Mouse (Mus musculus) heart, adult 2 months (tissue): ENCODE measurements around the gene Ttc9c. TPM values are rescaled to one million over a fixed set of nuclear protein-coding genes. Genes with fewer than 3 reads are reported as not detected.
A peak's percentile ranks its signal among the peaks of the same experiment; 100 is the strongest.

Experiments
- DNase-seq, 2 experiments: peaks; one replicate each; pipeline ENCODE4 v3.0.0; 2021
- H3K27ac ChIP-seq: fragments of 200-600 bp; 2 replicates; pipeline ENCODE4 v1.8.1; 2022
- H3K27me3 ChIP-seq: fragments of 200-500 bp; 2 replicates; pipeline ENCODE4 v1.6.1; 2012; ENCODE audit warnings: mild to moderate bottlenecking, low read length, inconsistent platforms, mixed read lengths; ENCODE audit not compliant: control insufficient read depth, insufficient read depth
- H3K36me3 ChIP-seq: fragments of 200-500 bp; 2 replicates; pipeline ENCODE4 v1.6.1; 2012; ENCODE audit warnings: low read length, inconsistent platforms; ENCODE audit not compliant: control insufficient read depth, insufficient read depth
- H3K4me1 ChIP-seq: fragments of 200-500 bp; 2 replicates; pipeline ENCODE4 v1.6.1; 2011; ENCODE audit warnings: low read length; ENCODE audit not compliant: control insufficient read depth, insufficient read depth
- H3K4me3 ChIP-seq: fragments of 200-600 bp; 2 replicates; pipeline ENCODE4 v1.8.1; 2022
- H3K79me2 ChIP-seq: fragments of 200-500 bp; replicated peaks from 2 replicates; pipeline ENCODE4 v1.6.1; 2012; ENCODE audit warnings: mild to moderate bottlenecking, inconsistent platforms, low read length, moderate library complexity, mixed read lengths; ENCODE audit not compliant: control insufficient read depth, insufficient read depth
- H3K9ac ChIP-seq: fragments of 200-500 bp; 2 replicates; pipeline ENCODE4 v1.6.1; 2012; ENCODE audit warnings: low read depth, mild to moderate bottlenecking, control low read depth, inconsistent platforms, low read length, mixed read lengths
- CTCF ChIP-seq: fragments of 200-600 bp; IDR thresholded peaks from 2 replicates; pipeline ENCODE4 v1.8.1; 2022; ENCODE audit warnings: antibody characterized with exemption, mild to moderate bottlenecking, moderate library complexity
- EP300 ChIP-seq: fragments of 200-500 bp; IDR thresholded peaks from 2 replicates; pipeline ENCODE4 v1.6.1; 2011; ENCODE audit warnings: low read depth, low read length, control low read depth; ENCODE audit not compliant: insufficient read depth
- POLR2A ChIP-seq: fragments of 200-500 bp; IDR thresholded peaks from 2 replicates; pipeline ENCODE4 v1.6.1; 2011; ENCODE audit warnings: mild to moderate bottlenecking, low read depth, low read length, control low read depth; ENCODE audit not compliant: insufficient read depth
- WGBS: fragments of 180-500 bp; shearing (Covaris S2); methylation state at CpG from one replicate; pipeline ENCODE4 v1.1.7; 2018; 5-methylcytosine and 5-hydroxymethylcytosine counted together
- intact Hi-C: fragments of 180-260 bp; cut with DNase I; formaldehyde crosslinking; loops from one replicate; pipeline ENCODE4 v1.15.1; 2025
- long read RNA-seq: library from polyadenylated mRNA; stranded (forward); transcript quantifications from one replicate; pipeline ENCODE4 v2.0.0, GENCODE M21; 2021
- polyA plus RNA-seq: library from polyadenylated mRNA; depleted of rRNA; stranded (reverse); fragments of >200 nt; gene quantifications from 2 replicates; pipeline ENCODE4 v1.2.3, GENCODE M21; 2012; rRNA removed
- total RNA-seq, 2 experiments: library from RNA; stranded (reverse); gene quantifications; 2 replicates each; pipeline ENCODE4 v1.2.3; 2021

The Ttc9c gene
- total RNA-seq (10 to 100 TPM; 14.1 TPM), polyA plus RNA-seq (9.5 and 17.8 TPM in 2 replicates)
- long read RNA-seq, transcript Ttc9c-201 (3 exons, 1,585 nt): major isoform, 9 of 18 reads
- long read RNA-seq, partial matches to known transcripts: 1 of 18 reads
- long read RNA-seq, other reads (novel, unspliced or antisense): 3 of 18 reads

GRCm38 (mm10) chr19:8818801-8819595 is at the start of gene Ttc9c:
Gene Ttc9c, minus strand, starts transcription at chr19:8819333.
- H3K9ac ChIP-seq: peak within 1 kb of the TSS; percentile 93
- no peaks in the 10 kb centered on the region for H3K27me3 ChIP-seq
- intact Hi-C loops: loop anchor here (2.0 to 5.0 kb wide), 5 partner anchors 16 to 97 kb away; partner anchors contain the start of genes 1700092M07Rik, Nxf1, Slc3a2 and Stx5a
- peaks cover 1% of the 10 kb centered on the region; the same call in 1 of the 2 replicates for H3K79me2 ChIP-seq
- H3K36me3 ChIP-seq: peaks cover 20% of the 10 kb centered on the region
- peak; percentile 91 to 98 for DNase-seq
- peak within 1 kb of the TSS; percentile 86 for H3K4me3 ChIP-seq
- peaks cover 7% of the 10 kb centered on the region for H3K4me1 ChIP-seq
- peak within 1 kb of the TSS; percentile 97 for H3K27ac ChIP-seq
- under 1% methylated on average over 33 of the region's 33 CpGs for WGBS
- TF ChIP-seq CTCF (no peak), POLR2A (peak; percentile 82), EP300 (peak; percentile 79)

GRCm38 (mm10) chr19:8864265-8864664 is 45.1 kb upstream of the Ttc9c start:
- intact Hi-C loops: no loop called here
- no peak overlapping the region for H3K27ac ChIP-seq
- H3K4me1 ChIP-seq: no peaks in the 10 kb centered on the region
- H3K79me2 ChIP-seq: no peaks in the 10 kb centered on the region
- H3K4me3 ChIP-seq: no peak overlapping the region
- H3K9ac ChIP-seq: no peak overlapping the region
- no peaks in the 10 kb centered on the region for H3K36me3 ChIP-seq
- TF ChIP-seq EP300 (no peak), POLR2A (no peak), CTCF (no peak)
- no peak for DNase-seq
- 69% methylated on average over 6 of the region's 6 CpGs for WGBS
- 0 out of 2 replicates have a peak, but pooled peaks cover 2% of the 10 kb centered on the region for H3K27me3 ChIP-seq

GRCm38 (mm10) chr19:8859018-8859417 is 39.9 kb upstream of the Ttc9c start:
- no peak overlapping the region for H3K4me3 ChIP-seq
- intact Hi-C loops: loop anchor here (2.0 kb wide), 1 partner anchor 252 kb away; no protein-coding TSS in a partner anchor
- no peaks in the 10 kb centered on the region for H3K36me3 ChIP-seq
- 0 out of 2 replicates have a peak, but pooled peaks cover 2% of the 10 kb centered on the region for H3K27me3 ChIP-seq
- H3K4me1 ChIP-seq: no peaks in the 10 kb centered on the region
- no peak for DNase-seq
- H3K9ac ChIP-seq: no peak overlapping the region
- TF ChIP-seq CTCF: peak; percentile 63
- no peak for TF ChIP-seq POLR2A
- TF ChIP-seq EP300: no peak
- no peaks in the 10 kb centered on the region for H3K79me2 ChIP-seq
- WGBS: 29% methylated on average over 1 of the region's 1 CpGs
- H3K27ac ChIP-seq: no peak overlapping the region

- DNase-seq: no peak
- Histone ChIP-seq H3K79me2 (no peaks in the 10 kb centered on the region), H3K27me3 (0 out of 2 replicates have a peak, but pooled peaks cover 2% of the 10 kb centered on the region), H3K36me3 (no peaks in the 10 kb centered on the region), H3K4me1 (no peaks in the 10 kb centered on the region), H3K27ac (no peak overlapping the region), H3K4me3 (no peak overlapping the region), H3K9ac (no peak overlapping the region)
- intact Hi-C loops: loop anchor here (2.0 kb wide), 1 partner anchor 253 kb away; no protein-coding TSS in a partner anchor
- TF ChIP-seq EP300 (no peak), POLR2A (no peak), CTCF (peak; percentile 83)
- WGBS: 36% methylated on average over 4 of the region's 4 CpGs
Measured at GRCm38 (mm10) chr19:8857689-8858088, 38.6 kb upstream of the Ttc9c start.

- 78% methylated on average over 3 of the region's 3 CpGs for WGBS
- intact Hi-C loops: no loop called here
- no peak for DNase-seq
- Histone ChIP-seq H3K4me3 (no peak overlapping the region), H3K79me2 (no peaks in the 10 kb centered on the region), H3K36me3 (no peaks in the 10 kb centered on the region), H3K9ac (no peak overlapping the region), H3K27ac (no peak overlapping the region), H3K4me1 (peaks cover 2% of the 10 kb centered on the region; the same call in 1 of the 2 replicates), H3K27me3 (no peaks in the 10 kb centered on the region)
- no peak for TF ChIP-seq POLR2A
- no peak for TF ChIP-seq EP300
- TF ChIP-seq CTCF: no peak
Measured at GRCm38 (mm10) chr19:8853117-8853516, 34.0 kb upstream of the Ttc9c start.
